Comparison of ENCODE assay signal across 26 mouse cellular contexts in genomic region chr2:180533237-180533636, GRCm38 (mm10). TPM values are rescaled to one million over a fixed set of nuclear protein-coding genes. Genes with fewer than 3 reads are reported as not detected.
DNase-seq lines count a peak whose midpoint lies in the region; ATAC-seq and TF ChIP-seq lines count a peak whose summit lies in the region.
"Had no signal": no experiment of that assay in that cellular context is flagged by ENCODE, and none has a peak within 500 bp of the region (broad histone marks: within the 10 kb centered on the region; RNA-seq: fewer than 3 reads in every experiment).

No protein-coding gene starts in this region.

- no peaks in the 10 kb centered on the region for H3K9me3 ChIP-seq in embryonic facial prominence, embryonic 15.5 days (replicated peaks)
- H3K9me3 ChIP-seq in embryonic facial prominence, embryonic 10.5 days: no peaks in the 10 kb centered on the region
- no peaks in the 10 kb centered on the region for H3K9me3 ChIP-seq in midbrain, postnatal 0 days (ENCODE audit: low read length)
- no peaks in the 10 kb centered on the region for H3K9me3 ChIP-seq in midbrain, embryonic 15.5 days
- H3K9me3 ChIP-seq: forebrain, embryonic 12.5 days; forebrain, embryonic 15.5 days; heart, embryonic 10.5 days; heart, embryonic 13.5 days; hindbrain, embryonic 12.5 days had no signal

- H3K27me3 ChIP-seq in embryonic facial prominence, embryonic 15.5 days: peaks cover 16% of the 10 kb centered on the region
- H3K27me3 ChIP-seq in embryonic facial prominence, embryonic 10.5 days (replicated peaks; ENCODE audit: low read depth, poor library complexity, severe bottlenecking): peaks cover 29% of the 10 kb centered on the region
- H3K27me3 ChIP-seq in midbrain, postnatal 0 days (ENCODE audit: insufficient read depth, low read length): no peaks in the 10 kb centered on the region
- peaks cover 5% of the 10 kb centered on the region; the same call in 1 of the 2 replicates for H3K27me3 ChIP-seq in midbrain, embryonic 15.5 days (replicated peaks)
- H3K27me3 ChIP-seq: forebrain, embryonic 15.5 days had no signal

- ATAC-seq in embryonic facial prominence, embryonic 15.5 days (ENCODE audit: insufficient number of reproducible peaks, low FRiP score, low TSS enrichment, low read depth): 0 out of 2 replicates have a peak, but pooled peaks have one; percentile 5
- ATAC-seq in midbrain, postnatal 0 days (ENCODE audit: low FRiP score): no peak
- ATAC-seq in midbrain, embryonic 15.5 days (replicated peaks): no peak
- ATAC-seq in common myeloid progenitor, adult 5-6 weeks (replicated peaks; ENCODE audit: low read depth, poor library complexity, severe bottlenecking): 0 out of 2 replicates have a peak, but pooled peaks have one; percentile 42
- ATAC-seq in megakaryocyte progenitor cell, adult 5-6 weeks (replicated peaks; ENCODE audit: poor library complexity): peak; percentile 71
- ATAC-seq: forebrain, embryonic 15.5 days; inflammation-experienced regulatory T-cells, adult 6 months; intestine, embryonic 16.5 days; Patski had no signal

- peaks cover 26% of the 10 kb centered on the region for H3K4me1 ChIP-seq in embryonic facial prominence, embryonic 15.5 days
- H3K4me1 ChIP-seq in embryonic facial prominence, embryonic 10.5 days: peaks cover 22% of the 10 kb centered on the region
- H3K4me1 ChIP-seq in midbrain, postnatal 0 days (ENCODE audit: insufficient read depth, low read length): no peaks in the 10 kb centered on the region; the same call in 1 of the 2 replicates
- peaks cover 23% of the 10 kb centered on the region for H3K4me1 ChIP-seq in midbrain, embryonic 15.5 days

- no peaks in the 10 kb centered on the region for H3K36me3 ChIP-seq in embryonic facial prominence, embryonic 15.5 days
- H3K36me3 ChIP-seq in embryonic facial prominence, embryonic 10.5 days (replicated peaks): no peaks in the 10 kb centered on the region
- H3K36me3 ChIP-seq in midbrain, postnatal 0 days (ENCODE audit: insufficient read depth, low read length): no peaks in the 10 kb centered on the region
- H3K36me3 ChIP-seq in midbrain, embryonic 15.5 days (replicated peaks): no peaks in the 10 kb centered on the region
- H3K36me3 ChIP-seq: forebrain, embryonic 12.5 days; forebrain, embryonic 15.5 days; heart, embryonic 10.5 days; heart, embryonic 13.5 days; hindbrain, embryonic 12.5 days had no signal

- DNase-seq in embryonic facial prominence, embryonic 10.5 days (ENCODE audit: low spot score): no peak
- peak; percentile 10 for DNase-seq in midbrain, postnatal 0 days (ENCODE audit: low spot score)
- no peak for DNase-seq in urinary bladder, adult 18-20 months (ENCODE audit: low spot score in 2 of 2)
- no peak for DNase-seq in spleen, postnatal 10 days (ENCODE audit: low spot score in 2 of 2)
- DNase-seq: adrenal gland, adult 2 months; adrenal gland, postnatal 25 days; cerebellum, adult 18-20 months; cerebellum, adult 9-10 months; embryo, embryonic 11 days; gastrocnemius, postnatal 25 days; heart, postnatal 4 days; kidney, adult 18-20 months had no signal

- H3K27ac ChIP-seq in embryonic facial prominence, embryonic 15.5 days (replicated peaks): no peak overlapping the region
- H3K27ac ChIP-seq in embryonic facial prominence, embryonic 10.5 days (replicated peaks): no peak overlapping the region
- no peak overlapping the region for H3K27ac ChIP-seq in midbrain, postnatal 0 days (ENCODE audit: low read depth, low read length)
- H3K27ac ChIP-seq in midbrain, embryonic 15.5 days: no peak overlapping the region
- H3K27ac ChIP-seq: forebrain, embryonic 12.5 days; heart, adult 2 months; heart, embryonic 10.5 days; heart, embryonic 13.5 days; hindbrain, embryonic 12.5 days had no signal

- WGBS in embryonic facial prominence, embryonic 15.5 days: 59% methylated on average over 4 of the region's 4 CpGs
- 70% methylated on average over 4 of the region's 4 CpGs for WGBS in embryonic facial prominence, embryonic 10.5 days
- 76% methylated on average over 4 of the region's 4 CpGs for WGBS in midbrain, postnatal 0 days
- 79% methylated on average over 4 of the region's 4 CpGs for WGBS in midbrain, embryonic 15.5 days

- no peak overlapping the region for H3K9ac ChIP-seq in embryonic facial prominence, embryonic 15.5 days
- no peak overlapping the region for H3K9ac ChIP-seq in midbrain, postnatal 0 days (replicated peaks; ENCODE audit: low read length, poor library complexity, severe bottlenecking)
- no peak overlapping the region for H3K9ac ChIP-seq in midbrain, embryonic 15.5 days
- H3K9ac ChIP-seq: forebrain, embryonic 12.5 days; forebrain, embryonic 15.5 days; heart, embryonic 13.5 days; hindbrain, embryonic 12.5 days had no signal

- TF ChIP-seq CTCF in midbrain, postnatal 0 days (IDR thresholded peaks at IDR 0.05): no peak

- no peak overlapping the region for H3K4me2 ChIP-seq in embryonic facial prominence, embryonic 15.5 days (replicated peaks)
- no peak overlapping the region for H3K4me2 ChIP-seq in midbrain, postnatal 0 days (ENCODE audit: low read depth, low read length, poor library complexity, severe bottlenecking)
- no peak overlapping the region for H3K4me2 ChIP-seq in midbrain, embryonic 15.5 days
- H3K4me2 ChIP-seq: forebrain, embryonic 12.5 days; forebrain, embryonic 15.5 days; heart, embryonic 13.5 days; hindbrain, embryonic 12.5 days had no signal

- no peak overlapping the region for H3K4me3 ChIP-seq in embryonic facial prominence, embryonic 15.5 days (replicated peaks)
- H3K4me3 ChIP-seq in embryonic facial prominence, embryonic 10.5 days: no peak overlapping the region
- H3K4me3 ChIP-seq in midbrain, postnatal 0 days (ENCODE audit: low read depth, low read length): no peak overlapping the region
- no peak overlapping the region for H3K4me3 ChIP-seq in midbrain, embryonic 15.5 days
- H3K4me3 ChIP-seq: forebrain, embryonic 12.5 days; forebrain, embryonic 15.5 days; heart, adult 2 months; heart, embryonic 10.5 days; heart, embryonic 13.5 days; hindbrain, embryonic 12.5 days had no signal

RNA-seq across cellular contexts. Expression of gene Ntsr1, which starts 33.5 kb away (rescaled TPM):
- 0.32 and 0.45 TPM in 2 replicates for polyA plus RNA-seq in embryonic facial prominence, embryonic 15.5 days (2015; fragmentation: Nextera tagmentation; extraction: Ambion mirVana)
- 0.16 and 0.35 TPM in 2 replicates for polyA plus RNA-seq in embryonic facial prominence, embryonic 10.5 days (2016; fragmentation: Nextera tagmentation; extraction: Ambion mirVana)
- total RNA-seq in midbrain, postnatal 0 days (2014; rRNA removed): 12.6 and 15.2 TPM in 2 replicates
- 4.1 and 4.7 TPM in 2 replicates for polyA plus RNA-seq in midbrain, postnatal 0 days (2015; fragmentation: Nextera tagmentation; extraction: Ambion mirVana)
- 2.2 and 3.2 TPM in 2 replicates for polyA plus RNA-seq in midbrain, embryonic 15.5 days (2015; fragmentation: Nextera tagmentation; extraction: Ambion mirVana)
- total RNA-seq in common myeloid progenitor, adult 5-6 weeks (2017): not detected in 2 replicates
- total RNA-seq in megakaryocyte progenitor cell, adult 5-6 weeks (2015): not detected in 2 replicates
- total RNA-seq in megakaryocyte progenitor cell, adult 5-6 weeks (2017): not detected in 2 replicates
- total RNA-seq: adrenal gland, adult 2 months; adrenal gland, postnatal 25 days; gastrocnemius, postnatal 25 days; heart, adult 2 months; heart, postnatal 14 days had no signal
- polyA plus RNA-seq: adrenal gland, adult 2 months; heart, adult 2 months; inflammation-experienced regulatory T-cells, adult 6 months; Patski had no signal

RNA-seq across cellular contexts. Expression of gene Mrgbp, which starts 47.9 kb away (rescaled TPM):
- 28.5 and 29.6 TPM in 2 replicates for polyA plus RNA-seq in embryonic facial prominence, embryonic 15.5 days (2015; fragmentation: Nextera tagmentation; extraction: Ambion mirVana)
- 34.6 and 35.1 TPM in 2 replicates for polyA plus RNA-seq in embryonic facial prominence, embryonic 10.5 days (2016; fragmentation: Nextera tagmentation; extraction: Ambion mirVana)
- total RNA-seq in midbrain, postnatal 0 days (2014; rRNA removed): 58.3 and 60.8 TPM in 2 replicates
- 34.4 and 36.5 TPM in 2 replicates for polyA plus RNA-seq in midbrain, postnatal 0 days (2015; fragmentation: Nextera tagmentation; extraction: Ambion mirVana)
- polyA plus RNA-seq in midbrain, embryonic 15.5 days (2015; fragmentation: Nextera tagmentation; extraction: Ambion mirVana): 46.4 and 49.1 TPM in 2 replicates
- 31.9 and 43.0 TPM in 2 replicates for total RNA-seq in common myeloid progenitor, adult 5-6 weeks (2017)
- total RNA-seq in megakaryocyte progenitor cell, adult 5-6 weeks (2015): 34.2 and 36.6 TPM in 2 replicates
- 27.8 and 32.7 TPM in 2 replicates for total RNA-seq in megakaryocyte progenitor cell, adult 5-6 weeks (2017)

RNA-seq across cellular contexts. Expression of gene Ogfr, which starts 55.8 kb away (rescaled TPM):
- 62.1 and 62.9 TPM in 2 replicates for polyA plus RNA-seq in embryonic facial prominence, embryonic 15.5 days (2015; fragmentation: Nextera tagmentation; extraction: Ambion mirVana)
- polyA plus RNA-seq in embryonic facial prominence, embryonic 10.5 days (2016; fragmentation: Nextera tagmentation; extraction: Ambion mirVana): 104 and 107 TPM in 2 replicates
- 121 and 126 TPM in 2 replicates for total RNA-seq in midbrain, postnatal 0 days (2014; rRNA removed)
- 82.1 and 82.4 TPM in 2 replicates for polyA plus RNA-seq in midbrain, postnatal 0 days (2015; fragmentation: Nextera tagmentation; extraction: Ambion mirVana)
- polyA plus RNA-seq in midbrain, embryonic 15.5 days (2015; fragmentation: Nextera tagmentation; extraction: Ambion mirVana): 89.2 and 96.7 TPM in 2 replicates
- total RNA-seq in common myeloid progenitor, adult 5-6 weeks (2017): 39.4 and 47.0 TPM in 2 replicates
- total RNA-seq in megakaryocyte progenitor cell, adult 5-6 weeks (2015): 22.9 and 24.4 TPM in 2 replicates
- 34.9 and 47.6 TPM in 2 replicates for total RNA-seq in megakaryocyte progenitor cell, adult 5-6 weeks (2017)

Comparison
In these comparisons a context has a peak if more than half of its experiments do, and no peak if none do; other contexts are left out.
1. ATAC-seq: peak in embryonic facial prominence, embryonic 15.5 days (single experiment), common myeloid progenitor, adult 5-6 weeks (single experiment) and megakaryocyte progenitor cell, adult 5-6 weeks (single experiment); none in midbrain, postnatal 0 days (single experiment) and midbrain, embryonic 15.5 days (single experiment).